Mouse (Mus musculus): ENCODE data around the gene Lag3.
A peak's percentile ranks its signal among the peaks of the same experiment; 100 is the strongest.
"Not testable (repeated sequence)": the region's sequence is repeated elsewhere in the genome, so short reads cannot be mapped to it uniquely, and the experiment has no call there.

Gene Lag3

DNA sequence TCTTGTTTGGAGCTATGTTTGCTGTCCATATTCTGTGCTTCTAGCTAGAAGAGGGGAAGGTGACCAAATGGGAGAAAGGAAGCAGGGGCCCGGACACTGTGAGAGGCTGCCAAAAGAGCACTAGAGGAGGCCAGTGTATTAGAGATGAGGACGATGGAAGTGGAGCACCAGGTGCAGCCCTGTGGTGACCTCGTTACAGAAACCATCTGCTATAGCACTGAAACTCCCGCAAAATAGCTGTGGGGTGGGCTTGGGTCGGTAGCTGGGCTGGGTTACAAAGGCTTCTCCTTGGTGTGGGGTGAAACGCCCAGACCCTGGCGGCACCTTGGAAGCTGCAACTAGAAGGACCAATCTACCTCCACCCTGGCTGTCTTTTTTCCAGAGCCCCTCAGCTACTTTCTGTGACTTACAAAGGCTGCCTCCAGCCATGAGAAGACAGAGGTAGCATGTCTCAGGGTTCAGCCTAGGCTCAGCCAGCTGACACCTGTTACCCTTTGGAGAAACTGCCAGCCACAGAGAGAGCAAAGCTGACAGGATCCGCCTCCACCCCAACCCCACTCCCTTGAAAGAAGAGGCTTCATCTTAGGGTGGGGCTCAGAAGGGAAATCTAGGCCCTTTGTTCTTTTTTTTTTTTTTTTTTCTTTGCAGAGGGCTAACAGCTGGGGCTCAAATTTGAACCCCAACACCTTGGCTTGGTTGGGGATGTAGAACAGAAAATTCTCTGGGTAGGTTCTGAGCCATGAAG, 11.3 kb downstream of the Lag3 start:
- no peak for DNase-seq

DNA sequence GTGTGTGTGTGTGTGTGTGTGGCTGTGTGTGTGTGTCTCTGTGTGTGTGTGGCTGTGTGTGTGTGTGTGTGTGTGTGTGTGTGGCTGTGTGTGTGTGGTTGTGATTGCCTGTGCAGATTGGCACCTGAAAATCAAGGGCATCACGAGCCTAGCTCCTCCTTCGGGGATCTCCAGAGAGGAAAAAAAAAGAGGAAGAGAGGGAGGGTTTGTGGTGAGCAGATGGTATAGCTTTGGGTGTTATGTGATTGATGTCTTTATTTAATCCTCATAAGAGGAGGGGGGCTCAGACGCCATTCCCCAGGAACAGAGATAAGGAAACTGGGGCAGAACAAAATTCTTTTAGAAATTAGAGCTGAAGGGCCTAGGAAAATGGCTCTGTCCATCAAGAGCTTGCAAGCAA, 13.1 kb downstream of the Lag3 start:
- DNase-seq: no peak

DNA sequence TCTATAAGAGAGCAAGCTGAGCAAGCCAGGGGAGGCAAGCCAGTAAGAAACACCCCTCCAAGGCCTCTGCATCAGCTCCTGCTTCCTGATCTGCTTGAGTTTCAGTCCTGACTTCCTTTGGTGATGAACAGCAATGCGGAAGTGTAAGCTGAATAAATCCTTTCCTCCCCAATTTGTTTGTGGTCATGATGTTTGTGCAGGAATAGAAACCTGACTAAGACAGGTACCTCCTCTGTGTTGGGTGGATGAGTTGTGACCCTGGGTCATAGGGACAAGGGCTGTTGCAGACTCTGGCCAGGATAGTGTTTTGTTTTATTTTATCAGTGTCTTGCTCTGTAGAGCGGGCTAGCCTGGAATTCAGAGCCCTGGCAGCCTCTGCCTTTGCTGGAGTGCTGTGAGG, 17.4 kb downstream of the Lag3 start:
- DNase-seq: not testable (repeated sequence)

DNA sequence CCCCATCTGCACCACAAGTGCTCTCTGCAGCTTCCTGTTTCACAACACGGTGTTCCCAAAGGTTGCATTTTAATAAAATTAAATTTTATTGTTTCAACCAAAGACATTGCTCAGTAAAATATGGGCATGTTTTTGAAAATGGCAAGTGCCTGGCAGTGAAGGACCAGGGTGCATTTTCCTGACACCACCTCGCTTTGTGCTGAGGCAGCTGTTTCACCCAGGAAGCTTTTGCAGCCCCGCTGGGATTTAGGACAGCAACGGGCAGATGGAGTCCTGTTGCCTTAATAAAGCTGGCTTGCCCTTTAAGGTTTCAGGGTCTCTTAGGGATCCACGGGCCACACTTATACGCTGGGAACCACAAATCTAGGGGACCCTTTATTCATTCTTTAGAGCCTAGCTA, 20.5 kb downstream of the Lag3 start:
- no peak for DNase-seq

DNA sequence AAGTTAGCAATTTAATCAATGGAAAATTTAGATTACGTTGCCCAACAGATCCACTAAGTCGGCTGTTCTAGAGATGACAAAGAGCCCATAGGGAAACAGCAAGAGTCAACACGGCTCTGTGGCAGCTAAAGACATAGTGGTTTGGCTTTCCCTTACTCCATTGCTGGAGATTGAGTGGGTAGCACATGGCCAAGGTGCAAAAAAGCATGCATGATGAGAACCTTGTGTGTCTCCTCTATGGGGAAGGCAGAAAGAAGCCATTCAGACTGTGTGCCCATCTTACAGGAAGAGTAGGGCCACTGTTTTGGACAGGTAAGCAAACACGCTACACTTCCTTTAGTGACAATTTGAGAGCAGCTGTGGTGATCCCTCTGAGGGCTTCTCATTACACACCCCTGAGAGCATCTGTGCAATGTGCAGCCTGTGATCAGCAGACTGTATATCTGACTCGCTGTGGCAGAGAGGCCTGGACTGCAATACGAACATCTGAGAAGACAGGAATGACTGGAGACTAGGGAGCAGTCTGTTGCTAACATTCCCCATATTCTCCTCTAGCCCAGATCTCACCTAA, 22.9 kb downstream of the Lag3 start:
- no peak for DNase-seq

DNA sequence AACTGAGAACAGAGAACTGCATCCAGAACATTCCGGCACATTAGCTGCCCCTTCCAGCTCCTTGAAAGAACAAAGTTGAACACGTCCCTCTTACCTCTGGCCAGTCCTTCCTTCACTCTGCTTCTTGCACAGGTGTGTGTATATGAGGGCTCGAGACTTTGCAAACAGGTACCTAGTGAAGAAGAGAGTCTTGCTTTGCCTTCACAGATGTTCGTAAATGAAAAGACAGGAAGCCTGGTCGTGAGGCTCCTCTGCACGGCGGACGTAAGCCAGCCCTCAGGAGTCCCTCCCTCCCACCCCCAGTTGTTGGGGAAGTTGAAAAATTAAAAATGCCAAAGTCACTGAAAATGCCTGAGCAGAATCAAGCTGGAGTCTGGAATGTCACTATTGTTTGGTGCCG, 23.5 kb downstream of the Lag3 start, which contains the start of gene Cd4:
TSS of gene Cd4 (minus strand) at position 236 of the 400 bp plus-strand sequence.
- no peak for DNase-seq

DNA sequence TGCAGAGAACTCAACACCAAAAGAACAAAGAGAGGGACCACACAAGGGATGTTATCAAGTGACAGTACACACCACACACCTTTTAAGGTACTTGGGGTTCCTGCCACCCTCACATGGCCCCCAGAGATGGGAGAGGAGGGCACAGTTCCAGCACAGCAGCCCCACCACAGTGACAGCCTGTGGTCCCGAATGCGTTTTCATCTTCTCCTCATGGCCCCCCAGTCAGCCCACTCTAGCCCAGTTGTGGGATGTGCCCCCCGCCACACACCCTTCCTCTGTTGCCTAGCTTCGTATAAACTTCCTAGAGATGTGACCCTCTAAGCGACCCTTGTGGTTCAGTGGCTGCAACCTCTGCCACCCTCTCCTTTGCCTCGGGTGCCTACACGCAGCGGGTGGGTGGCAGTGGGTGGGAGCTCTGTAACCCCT, 25.5 kb downstream of the Lag3 start:
- DNase-seq: no peak

DNA sequence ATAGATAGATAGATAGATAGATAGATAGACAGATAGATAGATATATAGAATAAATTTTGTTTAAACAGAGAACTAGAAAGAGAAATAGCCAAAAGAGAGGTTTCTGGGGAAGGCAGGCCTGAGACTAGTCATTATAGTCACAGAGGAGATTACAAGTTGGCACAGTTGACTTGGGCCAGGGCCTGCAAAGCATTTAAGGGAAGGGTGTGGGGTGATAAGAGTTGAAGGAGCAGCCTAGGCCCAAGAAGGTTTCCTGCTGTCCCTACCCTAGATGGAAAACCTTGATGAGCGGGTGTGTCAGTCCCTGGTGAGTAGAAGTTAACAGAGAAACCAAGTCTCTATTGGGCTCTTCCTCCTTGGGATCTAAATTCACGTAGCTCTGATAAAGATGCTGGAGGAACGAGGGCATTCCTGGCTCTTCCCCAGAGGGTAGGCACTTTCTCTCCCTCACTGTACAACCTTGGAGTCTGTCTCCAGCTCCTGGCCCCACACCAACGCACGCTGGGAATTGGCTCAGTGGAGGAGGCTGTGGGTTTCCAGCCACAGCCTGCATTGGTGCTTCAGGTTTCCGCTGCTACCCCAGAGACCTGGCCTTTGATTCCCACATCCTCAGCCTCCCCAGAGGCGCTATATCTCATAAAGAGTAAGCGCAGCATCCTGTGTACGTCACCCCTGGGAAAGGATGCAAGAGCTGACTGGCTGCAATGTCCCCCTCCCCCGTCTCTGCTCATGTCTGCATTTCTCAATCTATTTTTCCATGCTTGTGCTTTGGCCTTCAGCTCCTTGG, 26.6 kb downstream of the Lag3 start:
- no peak for DNase-seq

DNA sequence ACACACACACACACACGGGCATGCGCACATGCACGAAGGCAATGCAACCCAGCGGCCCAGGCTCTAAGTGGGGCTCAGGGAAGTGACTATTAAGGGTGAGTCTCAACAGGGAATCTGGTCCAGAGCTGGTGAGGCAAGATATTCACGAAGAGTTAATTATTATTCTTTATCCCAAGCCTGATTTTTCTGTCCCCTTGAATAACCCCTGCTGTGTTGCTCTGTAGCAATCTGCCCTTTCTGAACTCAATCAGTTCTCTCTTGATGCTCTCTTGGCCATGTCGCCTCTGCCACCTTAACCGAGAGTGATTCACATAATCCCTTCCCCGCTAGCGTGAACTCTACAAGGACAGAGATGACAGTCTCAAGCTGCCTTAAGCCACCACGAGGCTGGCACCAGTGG, 28.2 kb downstream of the Lag3 start:
- no peak for DNase-seq

DNA sequence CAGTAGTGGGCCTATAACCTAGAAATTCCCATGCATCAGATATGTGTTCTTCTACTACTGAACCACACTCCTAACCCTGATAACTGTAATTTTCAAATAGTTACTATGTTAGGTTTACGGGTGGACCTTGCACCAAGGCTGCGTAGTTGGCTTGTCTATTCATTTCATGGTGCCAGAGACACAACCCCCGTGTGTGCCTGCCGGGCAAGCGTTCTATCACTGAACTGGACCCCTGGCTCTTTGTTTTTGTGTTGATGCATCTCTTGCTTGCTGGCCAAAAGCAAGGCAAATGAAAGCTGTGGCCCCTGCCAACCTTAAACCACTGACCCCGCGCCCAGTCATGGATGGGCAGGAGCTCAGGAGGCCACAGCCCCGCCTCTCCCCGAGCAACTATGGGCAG, 29.7 kb downstream of the Lag3 start:
- no peak for DNase-seq

DNA sequence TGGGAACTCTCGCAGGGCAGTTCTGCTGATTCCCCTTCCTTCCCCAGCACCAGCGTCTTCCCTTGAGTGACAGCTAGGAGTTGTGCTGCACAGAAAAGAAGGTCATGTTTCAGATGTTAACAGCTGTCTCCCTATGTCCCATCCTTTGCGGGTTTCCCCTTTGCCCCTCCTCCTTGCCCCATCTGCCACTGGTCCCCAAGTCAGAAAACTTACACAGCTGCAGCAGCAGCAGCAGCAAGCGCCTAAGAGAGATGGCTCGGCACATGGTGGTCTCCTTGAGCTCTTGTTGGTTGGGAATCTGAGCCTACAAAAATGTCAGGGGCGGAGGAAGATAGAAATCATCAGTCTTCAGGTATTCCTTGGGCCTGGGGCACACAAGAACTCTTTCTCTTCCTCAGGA, 32.1 kb downstream of the Lag3 start:
- no peak for DNase-seq

DNA sequence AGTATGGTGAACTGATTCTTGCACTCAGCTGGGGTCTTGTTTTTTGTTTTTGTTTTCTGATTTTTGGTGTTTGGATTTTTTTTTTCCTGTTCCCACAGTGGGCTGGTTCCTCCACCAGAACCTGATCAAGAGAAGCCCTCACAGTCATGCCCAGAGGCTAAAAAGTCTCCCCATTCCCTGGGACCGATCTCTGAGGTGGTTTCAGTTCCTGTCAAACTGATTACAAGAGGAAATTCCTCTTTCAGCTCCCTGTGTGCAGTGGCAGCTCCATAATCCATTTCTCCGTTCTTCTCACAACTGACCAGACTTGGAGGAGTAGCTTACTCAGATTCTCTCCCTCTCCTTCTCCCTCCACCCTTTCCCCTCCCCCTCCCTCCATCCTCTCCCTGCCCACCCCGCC, 37.2 kb downstream of the Lag3 start:
- no peak for DNase-seq

DNA sequence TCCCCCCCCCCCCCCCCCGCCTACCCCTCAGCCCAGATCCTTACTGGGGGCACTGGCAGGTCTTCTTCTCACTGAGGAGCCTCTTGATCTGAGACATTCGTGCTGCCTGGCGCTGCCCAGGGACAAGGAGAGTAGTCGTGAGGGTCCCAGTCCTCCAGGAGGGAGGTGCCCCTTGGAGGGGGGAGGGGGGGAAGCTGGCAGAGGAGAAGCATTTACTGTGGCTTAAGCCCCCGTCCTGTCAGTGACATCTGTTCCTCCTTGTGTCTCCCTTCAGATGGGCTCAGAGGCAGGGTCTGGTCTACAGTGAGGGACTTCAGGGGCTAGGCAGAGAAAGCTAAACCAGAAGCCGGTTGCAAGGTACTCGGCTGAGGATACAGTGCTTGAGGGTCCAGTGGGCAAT, 44.9 kb downstream of the Lag3 start:
- DNase-seq: no peak

DNA sequence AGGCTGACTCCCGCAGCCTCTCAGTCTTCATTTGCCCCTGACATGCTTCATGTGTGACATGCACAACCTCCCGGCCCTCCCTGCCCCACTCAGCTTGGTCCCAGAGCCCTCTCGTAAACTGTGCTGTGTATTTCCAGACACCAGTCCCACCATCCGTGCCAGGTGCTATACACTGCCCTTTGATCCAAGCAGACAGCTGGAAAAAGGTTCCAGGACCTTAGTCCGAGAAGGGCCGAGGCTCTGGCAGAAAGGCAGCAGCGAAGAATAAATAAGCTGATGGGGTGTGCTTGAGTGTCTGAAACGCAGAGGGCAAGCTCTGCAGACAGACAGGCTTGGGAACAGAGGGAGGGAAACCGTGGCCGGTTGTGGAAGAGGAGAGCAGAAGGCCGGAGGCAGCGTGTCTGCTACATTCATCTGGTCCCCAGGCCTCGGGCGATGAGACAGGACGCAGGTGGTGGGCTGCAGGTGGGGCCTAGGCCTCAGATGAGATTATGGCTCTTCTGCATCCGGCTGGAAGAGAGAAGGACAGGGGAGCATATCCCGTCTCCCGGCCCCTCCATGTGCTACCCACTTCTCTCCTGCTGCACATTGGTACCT, 45.6 kb downstream of the Lag3 start:
- DNase-seq: no peak

DNA sequence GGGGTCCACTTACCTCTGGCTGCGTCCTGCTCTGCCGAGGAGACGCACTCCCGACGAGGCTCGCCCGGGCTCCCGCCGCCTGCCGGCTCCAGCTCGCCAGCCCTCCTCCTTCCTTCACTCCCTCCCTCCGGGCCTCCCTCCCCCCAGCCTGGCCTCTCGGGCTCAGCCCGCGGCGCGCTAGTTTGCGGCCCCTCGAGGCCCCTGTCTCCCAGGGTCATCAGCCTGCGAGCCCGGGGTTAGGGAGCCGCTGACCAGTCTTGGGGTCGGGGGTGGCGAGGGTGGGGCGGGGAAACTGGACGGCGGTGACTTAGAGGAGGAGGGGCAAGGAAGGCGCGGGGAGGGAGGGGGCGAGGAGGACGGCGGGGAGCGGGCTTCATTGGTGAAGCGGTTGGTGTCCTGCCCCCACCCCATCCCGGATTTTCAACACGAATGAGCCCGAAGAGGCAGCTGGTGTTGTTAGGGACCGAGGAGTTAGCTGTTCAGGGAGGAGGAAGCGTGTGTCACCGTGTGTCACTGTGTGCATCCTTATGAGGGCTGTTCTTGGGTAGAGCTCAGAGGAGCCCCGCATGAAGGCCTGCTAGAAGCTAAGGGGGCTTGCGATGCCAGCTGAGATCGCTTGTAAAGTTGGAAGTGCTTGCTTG, 47.7 kb downstream of the Lag3 start, which contains the start of gene Gpr162:
TSS of gene Gpr162 (minus strand) at position 326 of the 641 bp plus-strand sequence.
- DNase-seq: peak; percentile 88

DNA sequence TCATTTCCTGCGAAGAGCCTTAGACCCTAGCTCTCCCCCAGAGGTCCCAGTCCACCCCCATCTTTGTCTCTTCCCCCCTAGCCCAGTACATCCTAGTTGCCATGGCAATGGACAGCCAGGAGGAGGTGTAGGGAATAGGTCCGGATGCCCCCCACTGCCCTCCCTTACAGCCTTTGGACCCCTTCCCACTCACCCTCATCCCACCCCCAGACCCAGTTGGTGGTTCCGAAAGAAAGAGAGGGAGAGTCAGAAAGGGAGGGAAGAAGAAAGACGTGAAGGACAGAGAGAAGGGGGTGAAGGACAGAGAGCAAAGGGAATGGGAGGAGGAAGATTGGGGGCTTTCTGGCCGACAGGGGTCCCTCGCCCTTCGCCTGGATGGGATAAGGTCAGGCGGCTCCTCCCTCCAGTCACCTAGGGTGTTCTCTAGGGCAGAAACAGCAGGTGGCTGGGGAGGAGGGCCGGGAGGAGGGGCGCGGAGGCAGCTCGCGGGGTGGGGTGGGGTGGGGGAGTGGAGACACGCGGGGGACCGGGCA, 48.3 kb downstream of the Lag3 start:
- DNase-seq: peak; percentile 39

DNA sequence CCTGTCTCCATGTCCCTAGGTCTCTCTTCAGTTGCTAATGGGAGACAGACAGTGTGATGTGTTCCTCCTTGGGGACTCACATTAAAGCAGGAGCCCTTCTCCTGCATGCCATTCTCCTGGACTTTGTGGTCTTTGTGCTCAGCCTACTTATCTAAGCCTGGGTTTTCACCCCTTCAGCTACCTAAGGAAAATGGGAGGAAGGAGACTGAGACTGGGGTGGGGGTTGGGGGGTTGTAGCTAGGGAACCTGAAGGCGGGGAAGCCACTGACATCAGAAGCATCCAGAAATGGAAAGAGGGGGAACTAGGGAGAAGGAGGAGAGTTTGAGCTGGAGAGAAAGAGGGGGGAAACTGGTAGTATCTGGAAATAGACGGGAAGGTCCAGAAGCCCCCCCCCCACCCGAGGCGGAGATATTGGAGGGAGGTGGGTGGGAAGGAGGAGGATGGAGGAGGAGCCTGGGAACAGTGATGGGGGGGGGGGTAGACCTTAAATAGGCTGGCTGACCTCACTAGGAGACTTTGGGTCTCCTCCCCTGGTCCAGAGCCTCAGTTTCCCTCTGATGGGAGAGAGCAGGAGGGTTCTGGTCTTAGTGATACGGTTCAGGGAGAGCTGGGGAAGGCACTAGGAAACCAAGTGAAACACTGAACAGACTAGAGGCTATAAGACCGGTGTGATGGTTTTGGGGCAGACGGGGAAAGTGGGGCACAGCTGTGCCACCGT, 48.9 kb downstream of the Lag3 start:
- no peak for DNase-seq

DNA sequence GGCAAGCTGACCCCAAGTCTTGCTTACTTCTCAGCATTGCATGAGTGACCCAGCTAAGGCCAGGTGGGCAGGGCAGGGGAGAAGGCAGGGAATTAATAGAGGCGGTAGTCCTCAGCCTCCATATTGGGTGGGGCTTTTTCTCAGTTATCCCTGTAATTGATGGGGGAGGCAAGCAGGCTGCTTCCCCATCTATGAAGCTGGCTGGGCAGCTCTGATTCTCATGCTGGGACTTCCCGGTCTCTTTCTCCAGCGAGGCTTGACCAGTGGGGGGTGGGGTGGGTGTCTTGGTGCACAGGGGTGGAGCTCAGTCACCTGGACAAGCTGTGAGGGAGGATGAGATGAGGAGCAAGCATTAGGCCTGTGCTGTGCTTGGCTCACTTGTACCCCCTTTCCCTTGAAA, 49.7 kb downstream of the Lag3 start:
- no peak for DNase-seq

DNA sequence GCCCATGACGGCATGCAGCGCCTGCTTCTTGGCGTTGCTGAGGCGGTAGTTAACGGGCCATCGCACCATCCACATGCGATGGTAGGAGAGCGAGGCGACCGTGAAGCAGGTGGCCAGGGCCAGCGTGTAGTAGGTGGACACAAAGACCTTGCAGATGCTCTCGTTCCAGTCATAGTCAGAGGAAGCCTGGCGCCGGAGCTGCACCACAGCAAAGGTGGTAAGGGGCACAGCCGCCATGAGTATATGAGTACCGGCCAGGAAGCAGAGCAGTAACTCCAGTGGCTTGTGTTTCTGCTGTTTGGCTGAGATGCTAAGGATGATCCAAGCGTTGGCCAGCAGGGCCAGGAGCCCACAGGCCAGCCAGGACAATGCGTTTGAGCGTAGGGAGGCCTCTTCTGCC, 50.2 kb downstream of the Lag3 start:
- DNase-seq: no peak

DNA sequence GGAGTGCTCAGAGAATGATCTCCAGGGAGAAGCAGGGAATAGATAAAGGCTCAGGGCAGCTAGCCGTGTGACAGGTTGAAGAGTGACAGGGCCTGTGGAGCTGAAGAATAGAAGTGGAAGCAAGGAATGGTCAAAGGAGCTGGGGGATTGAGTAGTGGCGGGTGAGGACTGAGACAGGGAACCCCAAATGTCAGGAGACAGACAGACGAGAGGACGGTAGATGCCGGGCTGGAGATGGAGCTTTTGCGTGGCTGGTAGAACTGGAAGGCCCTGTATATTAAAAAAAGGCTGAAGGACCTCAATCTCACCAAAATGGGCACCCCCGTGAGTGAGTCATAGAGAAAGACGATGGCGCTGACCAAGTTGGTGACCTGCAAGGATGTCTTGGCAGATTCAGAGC, 51.0 kb downstream of the Lag3 start:
- no peak for DNase-seq

DNA sequence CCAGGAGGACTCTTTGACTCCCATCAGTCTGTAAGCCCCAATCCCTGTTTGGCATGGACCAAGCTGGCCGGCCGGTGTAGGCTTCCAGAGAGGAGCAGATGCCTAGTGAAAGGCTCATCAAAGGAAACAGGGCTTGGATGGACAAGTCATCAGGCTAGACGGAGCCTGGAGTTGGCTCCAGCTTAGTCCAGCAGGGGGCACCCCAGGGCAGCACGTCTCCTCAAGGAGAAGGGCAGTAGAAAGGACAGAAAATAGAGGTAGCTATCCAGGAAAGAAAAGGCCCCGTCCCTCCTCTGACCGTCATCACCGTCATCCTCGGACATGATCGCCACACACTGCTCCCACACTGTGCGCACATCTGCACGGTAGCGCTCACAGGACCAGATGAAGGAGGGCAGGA, 51.8 kb downstream of the Lag3 start:
- DNase-seq: peak; percentile 86
